Mouse (Mus musculus) liver, postnatal 0 days (tissue): ENCODE data around the gene Sez6l.

Experiments used
- CTCF ChIP-seq: sonication (generic); IDR thresholded peaks from 2 replicates; pipeline ENCODE4 v1.5.1; 2016; ENCODE audit warnings: antibody characterized with exemption, low read depth
- EP300 ChIP-seq: IDR thresholded peaks from 2 replicates; pipeline ENCODE4 v1.6.1; 2016; ENCODE audit warnings: antibody characterized with exemption, low read depth, mild to moderate bottlenecking

- TF ChIP-seq CTCF (no peak), EP300 (no peak)
Observed at GRCm38 (mm10) chr5:112597876-112598275, 20.9 kb upstream of the Sez6l start.
